Mouse (Mus musculus) limb, embryonic 13.5 days (tissue): ENCODE data around the gene Ndufaf4. TPM values are rescaled to one million over a fixed set of nuclear protein-coding genes. Genes with fewer than 3 reads are reported as not detected.

Experiments
- ATAC-seq: fragments of 200-750 bp; cut with Nextera tagmentation; 2 replicates; pipeline ENCODE4 v1.8.0; 2017; ENCODE audit warnings: low read depth, moderate number of reproducible peaks, moderate TSS enrichment; ENCODE audit not compliant: low FRiP score
- H3K27ac ChIP-seq: fragments of 300-500 bp; sonication (generic); 2 replicates; pipeline ENCODE4 v1.5.1; 2015; ENCODE audit warnings: inconsistent platforms, mild to moderate bottlenecking, moderate library complexity
- H3K27me3 ChIP-seq: fragments of 300-500 bp; sonication (generic); 2 replicates; pipeline ENCODE4 v1.6.1; 2015; ENCODE audit warnings: mild to moderate bottlenecking, inconsistent platforms
- H3K36me3 ChIP-seq: fragments of 300-500 bp; sonication (generic); 2 replicates; pipeline ENCODE4 v1.6.1; 2015; ENCODE audit warnings: inconsistent platforms, mild to moderate bottlenecking, moderate library complexity
- H3K4me1 ChIP-seq: fragments of 300-500 bp; sonication (generic); 2 replicates; pipeline ENCODE4 v1.6.1; 2015; ENCODE audit warnings: inconsistent platforms
- H3K4me2 ChIP-seq: fragments of 300-500 bp; sonication (generic); replicated peaks from 2 replicates; pipeline ENCODE4 v1.6.1; 2015; ENCODE audit warnings: inconsistent platforms, mild to moderate bottlenecking, moderate library complexity
- H3K4me3 ChIP-seq: fragments of 300-500 bp; sonication (generic); 2 replicates; pipeline ENCODE4 v1.5.1; 2015; ENCODE audit warnings: moderate library complexity, mild to moderate bottlenecking, inconsistent platforms
- H3K9ac ChIP-seq: fragments of 300-500 bp; sonication (generic); 2 replicates; pipeline ENCODE4 v1.6.1; 2015; ENCODE audit warnings: mild to moderate bottlenecking, inconsistent platforms
- H3K9me3 ChIP-seq: fragments of 300-500 bp; sonication (generic); 2 replicates; pipeline ENCODE4 v1.6.1; 2016; ENCODE audit warnings: inconsistent platforms
- WGBS: fragments of 180-500 bp; shearing (Covaris S2); methylation state at CpG from one replicate; pipeline ENCODE4 v1.1.7; 2015; 5-methylcytosine and 5-hydroxymethylcytosine counted together
- polyA plus RNA-seq: library from polyadenylated mRNA; unstranded; fragments of >200 nt; fragmentation: Nextera tagmentation; extraction: Ambion mirVana; gene quantifications from 2 replicates; pipeline ENCODE4 v1.2.1, GENCODE M21; 2015

The Ndufaf4 gene
- polyA plus RNA-seq, 1 experiment from 2014 or later, result 50.7 TPM

GRCm38 (mm10) chr4:24915631-24916030 is 17.7 kb downstream of the Ndufaf4 start:
- 88% methylated on average over 2 of the region's 2 CpGs for WGBS
- H3K9ac ChIP-seq, result no peak overlapping the region
- no peaks in the 10 kb centered on the region for H3K4me1 ChIP-seq
- H3K9me3 ChIP-seq, result no peaks in the 10 kb centered on the region
- H3K4me3 ChIP-seq, result no peak overlapping the region
- no peak overlapping the region for H3K4me2 ChIP-seq
- ATAC-seq, result no peak
- H3K27ac ChIP-seq, result no peak overlapping the region
- H3K36me3 ChIP-seq, result no peaks in the 10 kb centered on the region
- H3K27me3 ChIP-seq, result no peaks in the 10 kb centered on the region

GRCm38 (mm10) chr4:24920006-24920577 is 22.2 kb downstream of the Ndufaf4 start:
- Histone ChIP-seq H3K9ac (no peak overlapping the region), H3K9me3 (no peaks in the 10 kb centered on the region), H3K27me3 (no peaks in the 10 kb centered on the region), H3K4me3 (no peak overlapping the region), H3K4me2 (no peak overlapping the region), H3K27ac (no peak overlapping the region), H3K4me1 (no peaks in the 10 kb centered on the region), H3K36me3 (no peaks in the 10 kb centered on the region)
- no peak for ATAC-seq
- 82% methylated on average over 5 of the region's 5 CpGs for WGBS

GRCm38 (mm10) chr4:24924726-24925125 is 26.8 kb downstream of the Ndufaf4 start:
- no peaks in the 10 kb centered on the region for H3K36me3 ChIP-seq
- H3K9ac ChIP-seq, result no peak overlapping the region
- 73% methylated on average over 2 of the region's 2 CpGs for WGBS
- no peaks in the 10 kb centered on the region for H3K27me3 ChIP-seq
- H3K9me3 ChIP-seq, result no peaks in the 10 kb centered on the region
- no peaks in the 10 kb centered on the region for H3K4me1 ChIP-seq
- H3K27ac ChIP-seq, result no peak overlapping the region
- no peak overlapping the region for H3K4me3 ChIP-seq
- ATAC-seq, result no peak
- H3K4me2 ChIP-seq, result no peak overlapping the region

- Histone ChIP-seq H3K36me3 (no peaks in the 10 kb centered on the region), H3K27ac (no peak overlapping the region), H3K27me3 (no peaks in the 10 kb centered on the region), H3K4me1 (no peaks in the 10 kb centered on the region), H3K4me2 (no peak overlapping the region), H3K9me3 (no peaks in the 10 kb centered on the region), H3K4me3 (no peak overlapping the region), H3K9ac (no peak overlapping the region)
- ATAC-seq, result no peak
- 88% methylated on average over 5 of the region's 5 CpGs for WGBS
Measured at GRCm38 (mm10) chr4:24928260-24928780, 30.4 kb downstream of the Ndufaf4 start.

GRCm38 (mm10) chr4:24928926-24929325 is 31.0 kb downstream of the Ndufaf4 start:
- H3K9me3 ChIP-seq, result no peaks in the 10 kb centered on the region
- H3K9ac ChIP-seq, result no peak overlapping the region
- H3K27me3 ChIP-seq, result no peaks in the 10 kb centered on the region
- H3K4me2 ChIP-seq, result no peak overlapping the region
- 89% methylated on average over 5 of the region's 5 CpGs for WGBS
- ATAC-seq, result no peak
- H3K36me3 ChIP-seq, result no peaks in the 10 kb centered on the region
- H3K4me1 ChIP-seq, result no peaks in the 10 kb centered on the region
- H3K27ac ChIP-seq, result no peak overlapping the region
- H3K4me3 ChIP-seq, result no peak overlapping the region

GRCm38 (mm10) chr4:24942728-24943424 is 45.0 kb downstream of the Ndufaf4 start:
- 47% methylated on average over 6 of the region's 6 CpGs for WGBS
- no peaks in the 10 kb centered on the region for H3K4me1 ChIP-seq
- H3K36me3 ChIP-seq, result no peaks in the 10 kb centered on the region
- ATAC-seq, result no peak
- H3K9ac ChIP-seq, result no peak overlapping the region
- H3K4me3 ChIP-seq, result no peak overlapping the region
- no peaks in the 10 kb centered on the region for H3K27me3 ChIP-seq
- no peak overlapping the region for H3K27ac ChIP-seq
- H3K9me3 ChIP-seq, result no peaks in the 10 kb centered on the region
- H3K4me2 ChIP-seq, result no peak overlapping the region

Other genes starting within 250 kb of the Ndufaf4 start
- gene Klhl32, start 47.0 kb upstream of the Ndufaf4 start, polyA plus RNA-seq, result 4.9 and 5.3 TPM in 2 replicates
- 1.7 and 2.5 TPM in 2 replicates for gene Gpr63, start 68.3 kb downstream of the Ndufaf4 start, polyA plus RNA-seq